Mouse (Mus musculus): ENCODE data around the gene Nr2e3. TPM values are rescaled to one million over a fixed set of nuclear protein-coding genes. Genes with fewer than 3 reads are reported as not detected.
"Not testable (repeated sequence)": the region's sequence is repeated elsewhere in the genome, so short reads cannot be mapped to it uniquely, and the experiment has no call there.

Gene Nr2e3
- polyA plus RNA-seq, 1 experiment from 2014 or later = 1.2 TPM

DNA sequence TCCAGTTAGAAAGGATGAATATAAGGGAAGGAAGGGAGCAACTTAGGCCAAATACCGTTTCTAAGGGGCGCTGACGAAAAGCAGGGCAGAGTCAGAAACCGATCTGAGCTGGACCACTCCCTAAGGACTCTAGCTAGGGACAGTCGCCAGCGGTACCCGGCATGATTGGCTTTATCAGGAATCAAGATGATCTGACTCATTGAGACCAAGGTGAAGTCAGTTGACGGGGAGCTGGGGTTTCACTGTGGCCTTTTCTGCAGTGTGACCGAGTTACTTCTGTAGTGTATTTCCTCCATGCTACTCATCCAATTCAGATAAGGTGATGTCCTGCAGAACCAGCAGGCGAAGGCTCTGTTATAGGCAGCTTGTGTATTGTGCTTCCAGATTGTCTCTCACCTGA, 4.6 kb upstream of the Nr2e3 start:
- WGBS = 75% methylated on average over 10 of the region's 10 CpGs
- no peak for ATAC-seq (ENCODE audit: insufficient number of reproducible peaks, low FRiP score, low TSS enrichment, low read depth)
- Histone ChIP-seq H3K36me3 (no peaks in the 10 kb centered on the region), H3K4me1 (peaks cover 14% of the 10 kb centered on the region), H3K9me3 (replicated peaks) (no peaks in the 10 kb centered on the region), H3K4me2 (replicated peaks) (no peak overlapping the region), H3K27me3 (0 out of 2 replicates have a peak, but pooled peaks cover 5% of the 10 kb centered on the region), H3K4me3 (replicated peaks) (no peak overlapping the region), H3K9ac (no peak overlapping the region), H3K27ac (replicated peaks) (no peak overlapping the region)

DNA sequence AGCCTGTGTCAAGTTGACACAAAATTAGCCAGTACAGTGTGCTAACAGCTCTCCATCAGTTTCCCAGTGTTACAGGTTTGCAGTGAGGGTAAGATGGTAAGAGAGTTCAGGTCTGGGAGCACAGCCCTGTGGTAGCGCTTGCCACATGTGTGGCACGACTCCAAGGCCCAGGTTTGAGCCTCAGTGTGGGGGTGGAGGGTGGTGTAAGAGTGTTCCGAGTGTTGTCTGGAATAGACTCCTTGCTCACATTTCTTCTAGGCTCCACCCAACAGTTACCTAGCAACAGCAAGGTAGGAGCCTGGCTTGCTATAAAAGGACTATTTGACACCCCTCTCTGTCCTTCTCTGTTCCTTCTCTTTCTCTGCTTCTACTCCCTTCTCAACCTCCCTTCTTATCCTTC, 3.9 kb upstream of the Nr2e3 start:
- no peaks in the 10 kb centered on the region for H3K9me3 ChIP-seq (replicated peaks)
- 0 out of 2 replicates have a peak overlapping the region, but pooled peaks have one; percentile 7 for H3K27ac ChIP-seq (replicated peaks)
- H3K4me3 ChIP-seq (replicated peaks) = no peak overlapping the region
- no peak overlapping the region for H3K4me2 ChIP-seq (replicated peaks)
- 0 out of 2 replicates have a peak, but pooled peaks cover 5% of the 10 kb centered on the region for H3K27me3 ChIP-seq
- 30% methylated on average over 3 of the region's 3 CpGs for WGBS
- H3K4me1 ChIP-seq = peaks cover 19% of the 10 kb centered on the region
- ATAC-seq (ENCODE audit: insufficient number of reproducible peaks, low FRiP score, low TSS enrichment, low read depth) = no peak; the same call in 1 of the 2 replicates
- H3K36me3 ChIP-seq = no peaks in the 10 kb centered on the region
- H3K9ac ChIP-seq = no peak overlapping the region

DNA sequence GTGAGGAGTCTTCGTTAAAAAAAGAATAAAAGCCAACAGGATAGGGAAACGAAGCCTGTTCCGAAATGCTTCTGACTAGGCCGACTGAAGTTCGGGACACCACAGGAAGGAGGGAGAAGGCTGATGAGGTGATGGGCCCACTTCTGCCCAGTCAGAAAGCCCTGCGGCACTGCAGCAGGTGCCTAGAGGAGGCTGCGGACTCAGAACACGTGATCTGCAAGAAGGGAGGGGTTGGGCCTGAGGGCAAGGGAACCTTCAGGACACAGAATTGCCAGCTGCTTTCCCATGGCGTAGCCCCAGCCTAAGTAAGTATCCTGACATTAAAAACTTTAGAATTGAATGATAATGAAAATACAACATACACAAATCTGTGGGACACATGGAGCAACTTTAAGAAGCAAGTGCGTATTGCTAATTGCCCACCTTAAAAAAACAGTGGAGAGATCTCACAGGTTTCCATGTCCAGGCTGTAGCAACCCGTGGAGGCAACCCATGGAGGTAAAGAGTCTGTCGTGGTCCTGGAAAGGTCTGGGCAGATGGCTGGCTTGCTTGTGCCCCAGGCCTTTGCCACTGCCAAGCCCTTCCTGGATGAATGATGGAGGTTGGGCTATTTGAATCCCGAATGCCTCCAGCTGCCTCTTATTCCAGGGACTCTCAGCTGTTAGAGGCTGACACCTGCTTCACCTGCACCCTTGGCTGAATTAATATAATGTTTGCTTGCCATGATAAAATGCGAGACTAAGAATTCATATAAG, 919 bp upstream of the Nr2e3 start:
- no peaks in the 10 kb centered on the region for H3K27me3 ChIP-seq
- 58% methylated on average over 14 of the region's 14 CpGs for WGBS
- H3K27ac ChIP-seq (replicated peaks) = no peak overlapping the region
- H3K9ac ChIP-seq = no peak overlapping the region
- no peaks in the 10 kb centered on the region for H3K9me3 ChIP-seq (replicated peaks)
- no peak overlapping the region for H3K4me2 ChIP-seq (replicated peaks)
- H3K36me3 ChIP-seq = no peaks in the 10 kb centered on the region
- H3K4me3 ChIP-seq (replicated peaks) = no peak overlapping the region
- peaks cover 24% of the 10 kb centered on the region for H3K4me1 ChIP-seq
- no peak for ATAC-seq (ENCODE audit: insufficient number of reproducible peaks, low FRiP score, low TSS enrichment, low read depth)

DNA sequence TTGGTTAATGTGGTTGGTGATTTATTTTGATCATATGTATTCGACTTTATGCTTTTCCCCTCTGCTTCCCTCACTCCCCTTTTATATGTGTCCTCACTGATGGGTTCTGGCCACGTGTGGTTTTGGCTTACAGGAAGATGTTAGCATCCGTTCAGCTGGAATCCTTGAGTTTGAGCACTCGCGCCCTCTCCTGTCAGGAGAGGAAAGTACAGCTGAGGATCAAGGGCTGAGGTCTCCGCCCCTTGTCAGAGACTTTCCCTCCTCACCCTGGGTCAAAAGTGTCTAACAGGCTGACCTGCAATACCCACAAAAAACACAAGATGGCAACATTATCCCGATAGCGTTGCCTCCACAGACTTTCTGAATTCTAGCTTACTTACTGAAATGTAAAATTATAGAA, 1.2 kb downstream of the Nr2e3 start:
- Histone ChIP-seq H3K27me3 (no peaks in the 10 kb centered on the region), H3K27ac (replicated peaks) (peak overlapping the region; percentile 1; the same call in 1 of the 2 replicates), H3K9me3 (replicated peaks) (no peaks in the 10 kb centered on the region), H3K4me3 (replicated peaks) (no peak overlapping the region), H3K4me2 (replicated peaks) (no peak overlapping the region), H3K36me3 (no peaks in the 10 kb centered on the region), H3K4me1 (peaks cover 31% of the 10 kb centered on the region), H3K9ac (no peak overlapping the region)
- peak; percentile 36; the same call in 1 of the 2 replicates for ATAC-seq (ENCODE audit: insufficient number of reproducible peaks, low FRiP score, low TSS enrichment, low read depth)
- under 1% methylated on average over 8 of the region's 8 CpGs for WGBS

DNA sequence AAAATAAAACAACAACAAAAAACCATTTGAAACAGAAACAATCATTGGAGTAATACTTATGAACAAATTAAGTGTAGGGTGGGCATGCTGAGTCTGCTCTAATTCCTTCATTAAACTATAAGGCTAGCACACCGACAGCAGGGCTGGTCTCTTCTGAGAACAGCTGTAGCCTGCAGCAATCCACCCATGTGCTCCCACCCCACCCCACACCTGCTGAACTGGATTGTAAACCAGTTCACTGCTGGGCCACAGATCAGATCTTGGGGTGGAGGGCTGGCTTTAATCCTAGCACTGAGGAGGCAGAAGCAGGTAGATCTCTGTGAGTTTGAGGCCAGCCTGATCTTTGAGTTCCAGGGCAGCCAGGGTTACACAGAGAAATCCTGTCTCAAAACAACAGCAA, 2.3 kb downstream of the Nr2e3 start:
- not testable (repeated sequence) for H3K27ac ChIP-seq (replicated peaks); H3K4me3 ChIP-seq (replicated peaks); H3K4me2 ChIP-seq (replicated peaks); ATAC-seq (ENCODE audit: insufficient number of reproducible peaks, low FRiP score, low TSS enrichment, low read depth); H3K9ac ChIP-seq; H3K27me3 ChIP-seq; H3K36me3 ChIP-seq; H3K9me3 ChIP-seq (replicated peaks)
- peaks cover 27% of the 10 kb centered on the region for H3K4me1 ChIP-seq
- WGBS = 56% methylated on average over 1 of the region's 1 CpGs

DNA sequence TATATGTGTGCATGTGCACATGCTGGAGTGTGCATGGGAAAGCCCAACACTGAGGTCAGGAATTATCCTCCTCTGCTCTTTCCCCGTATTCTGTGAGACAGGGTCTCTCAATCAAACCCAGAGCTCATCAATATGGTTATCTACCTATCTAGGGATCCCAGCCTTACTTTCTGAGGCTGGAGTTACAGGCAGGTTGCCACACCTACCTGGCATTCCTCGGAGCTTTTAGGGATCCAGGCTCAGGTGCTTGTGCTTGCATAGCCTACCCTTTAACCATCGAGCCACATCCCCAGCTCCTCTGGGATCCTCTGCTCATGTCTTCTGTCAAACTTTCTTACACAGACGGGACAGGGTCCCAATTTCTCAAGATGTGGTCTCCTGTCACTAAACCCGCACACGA, 4.0 kb downstream of the Nr2e3 start:
- H3K9ac ChIP-seq = no peak overlapping the region
- H3K36me3 ChIP-seq = no peaks in the 10 kb centered on the region
- 27% methylated on average over 6 of the region's 6 CpGs for WGBS
- H3K27me3 ChIP-seq = no peaks in the 10 kb centered on the region
- H3K4me3 ChIP-seq (replicated peaks) = peak overlapping the region; percentile 21
- H3K4me2 ChIP-seq (replicated peaks) = peak overlapping the region; percentile 29
- H3K27ac ChIP-seq (replicated peaks) = peak overlapping the region; percentile 83; the same call in 1 of the 2 replicates
- H3K9me3 ChIP-seq (replicated peaks) = no peaks in the 10 kb centered on the region
- no peak for ATAC-seq (ENCODE audit: insufficient number of reproducible peaks, low FRiP score, low TSS enrichment, low read depth)
- peaks cover 27% of the 10 kb centered on the region for H3K4me1 ChIP-seq

DNA sequence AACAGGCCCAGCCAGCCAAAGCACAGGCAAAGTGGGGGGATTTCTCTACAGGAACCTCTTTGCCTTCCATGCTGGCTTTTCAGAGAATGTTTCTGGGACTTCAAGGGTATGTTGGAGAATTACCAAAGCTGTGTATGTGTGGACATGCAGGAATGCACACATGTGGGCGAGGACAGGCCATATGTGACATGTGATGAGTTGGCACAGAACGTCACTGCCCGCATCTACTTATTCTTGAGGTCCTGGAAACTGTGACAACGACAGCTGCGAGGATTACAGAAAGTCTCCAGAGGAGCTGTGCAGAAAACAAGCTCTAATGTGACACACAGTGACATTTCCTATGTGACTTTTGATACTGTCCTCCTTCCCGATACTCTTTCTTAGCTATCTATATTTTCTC, 4.8 kb downstream of the Nr2e3 start:
- no peaks in the 10 kb centered on the region for H3K36me3 ChIP-seq
- no peaks in the 10 kb centered on the region for H3K27me3 ChIP-seq
- H3K4me1 ChIP-seq = peaks cover 27% of the 10 kb centered on the region
- no peak overlapping the region for H3K4me3 ChIP-seq (replicated peaks)
- H3K27ac ChIP-seq (replicated peaks) = peak overlapping the region; percentile 83
- no peak for ATAC-seq (ENCODE audit: insufficient number of reproducible peaks, low FRiP score, low TSS enrichment, low read depth)
- WGBS = 33% methylated on average over 6 of the region's 6 CpGs
- 0 out of 2 replicates have a peak overlapping the region, but pooled peaks have one; percentile 29 for H3K4me2 ChIP-seq (replicated peaks)
- no peaks in the 10 kb centered on the region for H3K9me3 ChIP-seq (replicated peaks)
- no peak overlapping the region for H3K9ac ChIP-seq

DNA sequence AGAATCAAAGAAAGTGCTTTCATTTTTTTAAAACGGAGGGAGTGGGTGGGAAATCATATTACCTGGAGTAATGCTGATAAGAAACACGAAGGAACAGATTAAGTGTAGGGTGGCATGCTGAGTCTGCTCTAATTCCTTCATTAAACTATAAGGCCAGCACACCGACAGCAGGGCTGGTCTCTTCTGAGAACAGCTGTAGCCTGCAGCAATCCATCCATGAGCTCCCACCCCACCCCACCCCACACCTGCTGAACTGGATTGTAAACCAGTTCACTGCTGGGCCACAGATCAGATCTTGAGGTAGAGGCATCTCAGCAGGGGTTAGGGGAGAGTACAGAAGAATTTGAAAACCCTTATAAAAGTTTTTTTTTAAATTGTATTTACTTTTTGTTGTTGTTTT, 5.3 kb downstream of the Nr2e3 start:
- no peaks in the 10 kb centered on the region for H3K27me3 ChIP-seq
- 0 out of 2 replicates have a peak, but pooled peaks have one; percentile 32 for ATAC-seq (ENCODE audit: insufficient number of reproducible peaks, low FRiP score, low TSS enrichment, low read depth)

DNA sequence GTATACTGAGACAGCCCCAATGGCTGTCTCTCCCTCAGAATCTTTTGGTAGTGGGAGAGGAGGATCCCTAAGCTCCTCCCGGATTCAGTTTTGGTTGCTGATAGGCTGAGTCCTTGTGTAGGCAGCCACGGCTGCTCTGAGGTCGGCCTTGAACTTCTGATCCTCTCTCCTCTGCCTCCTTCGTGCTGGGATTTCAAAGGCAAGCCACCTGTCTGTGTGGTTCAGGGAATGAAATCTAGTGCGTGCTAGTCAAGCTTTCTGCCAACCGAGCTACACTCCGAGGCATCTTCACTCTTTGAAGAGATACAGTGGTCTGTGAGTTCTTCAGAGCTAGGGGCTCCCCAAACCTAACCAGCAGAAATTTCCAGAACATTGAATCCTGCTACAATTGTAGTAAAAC, 6.9 kb downstream of the Nr2e3 start:
- no peak for ATAC-seq (ENCODE audit: insufficient number of reproducible peaks, low FRiP score, low TSS enrichment, low read depth)
- H3K27ac ChIP-seq (replicated peaks) = no peak overlapping the region
- no peaks in the 10 kb centered on the region for H3K36me3 ChIP-seq
- H3K4me2 ChIP-seq (replicated peaks) = no peak overlapping the region
- WGBS = 76% methylated on average over 7 of the region's 7 CpGs
- no peaks in the 10 kb centered on the region for H3K9me3 ChIP-seq (replicated peaks)
- H3K4me1 ChIP-seq = peaks cover 17% of the 10 kb centered on the region
- H3K27me3 ChIP-seq = no peaks in the 10 kb centered on the region
- no peak overlapping the region for H3K9ac ChIP-seq
- no peak overlapping the region for H3K4me3 ChIP-seq (replicated peaks)

More for the DNA sequence above, 5.3 kb downstream of the Nr2e3 start:
- H3K36me3 ChIP-seq = no peaks in the 10 kb centered on the region
- WGBS = 32% methylated on average over 3 of the region's 3 CpGs
- H3K27ac ChIP-seq (replicated peaks) = peak overlapping the region; percentile 83
- H3K4me1 ChIP-seq = peaks cover 24% of the 10 kb centered on the region
- no peaks in the 10 kb centered on the region for H3K9me3 ChIP-seq (replicated peaks)
- H3K4me3 ChIP-seq (replicated peaks) = no peak overlapping the region
- H3K4me2 ChIP-seq (replicated peaks) = no peak overlapping the region
- H3K9ac ChIP-seq = no peak overlapping the region

DNA sequence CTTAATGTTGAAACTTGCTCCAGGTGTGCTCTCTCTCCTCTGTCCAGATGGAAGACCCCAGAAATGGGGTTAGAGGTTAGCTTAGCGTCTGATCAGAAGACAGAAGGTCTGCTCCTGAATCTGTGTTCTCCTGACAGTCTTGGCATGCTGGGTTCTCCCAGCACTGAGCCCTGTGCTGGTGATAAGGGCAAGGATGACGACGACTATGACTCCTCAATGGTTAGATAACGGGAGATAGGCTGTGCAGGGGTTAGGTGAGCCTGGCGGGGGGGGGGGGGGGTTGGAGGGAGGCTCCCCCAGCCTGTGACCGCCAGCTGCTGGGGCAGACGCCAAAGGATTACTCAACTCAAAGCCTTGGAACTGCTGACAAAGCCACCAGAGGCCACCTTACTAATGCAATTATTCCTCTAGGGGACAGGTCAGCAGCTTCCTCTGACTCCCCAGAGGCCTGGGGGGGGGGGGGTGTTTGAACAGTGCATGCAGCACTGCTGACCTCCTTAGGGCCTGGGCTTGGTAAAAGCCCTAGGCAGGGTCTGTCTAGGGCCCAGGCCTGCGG, 7.9 kb downstream of the Nr2e3 start:
- WGBS = 63% methylated on average over 8 of the region's 8 CpGs
- Histone ChIP-seq H3K4me3 (replicated peaks) (no peak overlapping the region), H3K4me2 (replicated peaks) (no peak overlapping the region), H3K9ac (no peak overlapping the region), H3K27me3 (no peaks in the 10 kb centered on the region), H3K27ac (replicated peaks) (no peak overlapping the region), H3K4me1 (peaks cover 17% of the 10 kb centered on the region), H3K9me3 (replicated peaks) (no peaks in the 10 kb centered on the region), H3K36me3 (no peaks in the 10 kb centered on the region)
- no peak for ATAC-seq (ENCODE audit: insufficient number of reproducible peaks, low FRiP score, low TSS enrichment, low read depth)

DNA sequence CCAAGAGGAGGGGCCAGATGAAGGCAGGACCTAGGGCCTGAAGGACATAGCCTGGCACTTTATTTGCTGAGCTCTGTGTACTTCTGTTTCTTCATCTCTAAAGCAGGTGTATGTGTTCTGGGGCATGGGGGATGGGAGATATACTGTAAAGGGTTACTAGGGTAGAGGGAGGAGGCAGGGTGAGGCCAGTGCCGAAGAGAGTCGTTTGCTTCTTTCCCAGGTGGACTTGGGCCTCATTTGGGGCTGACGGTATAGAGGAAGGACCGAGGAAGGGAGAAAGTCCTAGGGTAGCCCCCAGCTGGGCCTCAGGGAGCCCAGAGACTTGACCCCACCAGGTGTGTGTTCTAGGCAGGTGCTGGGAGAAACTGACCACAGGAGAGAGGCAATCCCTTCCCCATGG, 8.5 kb downstream of the Nr2e3 start:
- no peak overlapping the region for H3K9ac ChIP-seq
- no peak overlapping the region for H3K4me2 ChIP-seq (replicated peaks)
- no peaks in the 10 kb centered on the region for H3K27me3 ChIP-seq
- H3K4me3 ChIP-seq (replicated peaks) = no peak overlapping the region
- peaks cover 17% of the 10 kb centered on the region for H3K4me1 ChIP-seq
- no peaks in the 10 kb centered on the region for H3K36me3 ChIP-seq
- no peaks in the 10 kb centered on the region for H3K9me3 ChIP-seq (replicated peaks)
- 64% methylated on average over 4 of the region's 4 CpGs for WGBS
- no peak overlapping the region for H3K27ac ChIP-seq (replicated peaks)
- no peak for ATAC-seq (ENCODE audit: insufficient number of reproducible peaks, low FRiP score, low TSS enrichment, low read depth)
